Mouse (Mus musculus) mammary gland, adult 2 months (tissue): ENCODE data around the gene Mpz. TPM values are rescaled to one million over a fixed set of nuclear protein-coding genes. Genes with fewer than 3 reads are reported as not detected.

ENCODE experiments used
- polyA plus RNA-seq: library from polyadenylated mRNA; depleted of rRNA; stranded (reverse); fragments of >200 nt; gene quantifications from 2 replicates; pipeline ENCODE4 v1.2.3, GENCODE M21; 2012; ENCODE audit warnings: low replicate concordance; rRNA removed

The Mpz gene
- polyA plus RNA-seq: 112 and 212 TPM in 2 replicates

GRCm38 (mm10) chr1:171149974-171150760 is at the start of gene Mpz, which contains the start of gene Sdhc:
Gene Mpz, plus strand, starts transcription at chr1:171150711.
Gene Sdhc, minus strand, starts transcription at chr1:171150603.

DNA sequence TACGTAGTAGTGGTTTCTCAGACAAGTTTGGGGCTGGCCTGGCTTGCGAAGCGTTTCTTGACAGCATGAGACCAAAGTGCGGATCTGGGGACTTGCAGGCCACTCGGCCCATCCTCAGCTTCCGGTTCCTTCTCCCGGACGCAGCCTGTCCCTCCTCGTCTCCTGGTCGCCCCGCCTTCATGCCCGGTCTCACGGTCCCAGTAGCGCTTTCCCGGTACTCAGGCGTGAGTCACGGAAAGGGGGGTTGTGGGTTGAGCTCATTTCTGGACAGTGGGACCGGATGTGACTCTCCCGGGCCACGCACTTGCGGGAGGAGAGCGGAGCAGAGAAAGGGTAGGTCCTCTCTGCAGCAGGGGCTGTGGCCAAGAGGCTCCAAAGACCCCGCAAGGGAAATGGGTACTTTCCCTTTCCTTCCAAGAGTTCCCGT is 36.6 kb upstream of the Mpz start, which contains the start of gene Cfap126:
Gene Cfap126 (plus strand): TSS at position 46 of the 427 bp plus-strand sequence.

GRCm38 (mm10) chr1:171195887-171196397 is 45.4 kb downstream of the Mpz start, which contains the start of gene Pcp4l1:
Gene Pcp4l1, minus strand, starts transcription at chr1:171196268.

Other genes starting within 250 kb of the Mpz start
- 0.49 and 1.8 TPM in 2 replicates for gene Fcrlb, start 237.8 kb upstream of the Mpz start, polyA plus RNA-seq
- gene Fcrla, start 223.1 kb upstream of the Mpz start, polyA plus RNA-seq: 30.3 and 37.9 TPM in 2 replicates
- gene Fcgr2b, start 174.2 kb upstream of the Mpz start, polyA plus RNA-seq: 34.2 and 53.0 TPM in 2 replicates
- 1.2 and 2.8 TPM in 2 replicates for gene Fcgr4, start 131.8 kb upstream of the Mpz start, polyA plus RNA-seq
- 22.5 and 52.0 TPM in 2 replicates for gene Fcgr3, start 85.8 kb upstream of the Mpz start, polyA plus RNA-seq
- gene Cfap126, start 36.8 kb upstream of the Mpz start, polyA plus RNA-seq: 4.5 and 9.9 TPM in 2 replicates
- 220 and 421 TPM in 2 replicates for gene Sdhc, start 108 bp upstream of the Mpz start, polyA plus RNA-seq
- gene Pcp4l1, start 45.6 kb downstream of the Mpz start, polyA plus RNA-seq: 5.2 and 13.0 TPM in 2 replicates
- 0.30 TPM in 1 of 2 replicates, not detected in the other for gene Nr1i3, start 63.3 kb downstream of the Mpz start, polyA plus RNA-seq
- gene Tomm40l, start 71.8 kb downstream of the Mpz start, polyA plus RNA-seq: 37.7 and 47.3 TPM in 2 replicates
- 1.3 and 87.4 TPM in 2 replicates for gene Apoa2, start 74.3 kb downstream of the Mpz start, polyA plus RNA-seq
- gene Fcer1g, start 83.7 kb downstream of the Mpz start, polyA plus RNA-seq: 178 and 219 TPM in 2 replicates
- gene Adamts4, start 99.7 kb downstream of the Mpz start, polyA plus RNA-seq: 4.9 and 7.1 TPM in 2 replicates
- gene Ndufs2, start 100.7 kb downstream of the Mpz start, polyA plus RNA-seq: 124 and 262 TPM in 2 replicates
- 67.0 and 79.3 TPM in 2 replicates for gene B4galt3, start 119.6 kb downstream of the Mpz start, polyA plus RNA-seq
- gene Ppox, start 130.5 kb downstream of the Mpz start, polyA plus RNA-seq: 51.7 and 64.2 TPM in 2 replicates
- 53.9 and 55.7 TPM in 2 replicates for gene Usp21, start 137.3 kb downstream of the Mpz start, polyA plus RNA-seq
- 15.9 and 23.3 TPM in 2 replicates for gene Ufc1, start 144.3 kb downstream of the Mpz start, polyA plus RNA-seq
- 33.8 and 37.4 TPM in 2 replicates for gene Dedd, start 178.4 kb downstream of the Mpz start, polyA plus RNA-seq
- 55.1 and 59.6 TPM in 2 replicates for gene Nit1, start 194.9 kb downstream of the Mpz start, polyA plus RNA-seq
- 4.9 and 12.0 TPM in 2 replicates for gene Pfdn2, start 195.0 kb downstream of the Mpz start, polyA plus RNA-seq
- gene Klhdc9, start 210.1 kb downstream of the Mpz start, polyA plus RNA-seq: 0.57 and 0.85 TPM in 2 replicates
- gene Nectin4, start 219.4 kb downstream of the Mpz start, polyA plus RNA-seq: 11.0 and 17.5 TPM in 2 replicates
- 25.7 and 38.8 TPM in 2 replicates for gene Arhgap30, start 238.2 kb downstream of the Mpz start, polyA plus RNA-seq